Mouse (Mus musculus) T-cell, adult 2 months (primary cell): Measurements from ENCODE around the gene Timm22.

Experiments used
- DNase-seq: peaks from one replicate; pipeline ENCODE4 v3.0.0; 2022; ENCODE audit warnings: low spot score

Gene Timm22

GRCm38 (mm10) chr11:76436009-76436408, 29.3 kb downstream of the Timm22 start:
- no peak for DNase-seq

GRCm38 (mm10) chr11:76436864-76437437, 30.2 kb downstream of the Timm22 start:
- no peak for DNase-seq

- no peak for DNase-seq
These were observed 32.9 kb downstream of the Timm22 start for GRCm38 (mm10) chr11:76439666-76440065.

GRCm38 (mm10) chr11:76445459-76445858, 38.7 kb downstream of the Timm22 start:
- no peak for DNase-seq

- no peak for DNase-seq
These were observed 39.5 kb downstream of the Timm22 start for GRCm38 (mm10) chr11:76446251-76446650.

- DNase-seq, result no peak
These were observed 42.9 kb downstream of the Timm22 start for GRCm38 (mm10) chr11:76449520-76450201.

GRCm38 (mm10) chr11:76450202-76450561, 43.4 kb downstream of the Timm22 start:
- DNase-seq, result no peak

- peak; percentile 56 for DNase-seq
These were observed 47.7 kb downstream of the Timm22 start for GRCm38 (mm10) chr11:76454492-76454891.

GRCm38 (mm10) chr11:76456233-76456632, 49.5 kb downstream of the Timm22 start:
- peak; percentile 84 for DNase-seq

- DNase-seq, result peak; percentile 48
These were observed 50.1 kb downstream of the Timm22 start for GRCm38 (mm10) chr11:76456897-76457296.

GRCm38 (mm10) chr11:76458730-76459129, 52.0 kb downstream of the Timm22 start:
- no peak for DNase-seq

GRCm38 (mm10) chr11:76459489-76459888, 52.7 kb downstream of the Timm22 start:
- no peak for DNase-seq

GRCm38 (mm10) chr11:76461201-76461600, 54.4 kb downstream of the Timm22 start:
- no peak for DNase-seq

GRCm38 (mm10) chr11:76461696-76462095, 54.9 kb downstream of the Timm22 start:
- no peak for DNase-seq

GRCm38 (mm10) chr11:76465879-76466278, 59.1 kb downstream of the Timm22 start:
- DNase-seq, result no peak
